Mouse (Mus musculus) heart, adult 2 months (tissue): ENCODE data around the gene Sfswap. TPM values are rescaled to one million over a fixed set of nuclear protein-coding genes. Genes with fewer than 3 reads are reported as not detected.

Experiments
- DNase-seq, 2 experiments: peaks; one replicate each; pipeline ENCODE4 v3.0.0; 2021
- H3K27ac ChIP-seq: fragments of 200-600 bp; 2 replicates; pipeline ENCODE4 v1.8.1; 2022
- H3K27me3 ChIP-seq: fragments of 200-500 bp; 2 replicates; pipeline ENCODE4 v1.6.1; 2012; ENCODE audit warnings: mild to moderate bottlenecking, low read length, inconsistent platforms, mixed read lengths; ENCODE audit not compliant: control insufficient read depth, insufficient read depth
- H3K36me3 ChIP-seq: fragments of 200-500 bp; 2 replicates; pipeline ENCODE4 v1.6.1; 2012; ENCODE audit warnings: low read length, inconsistent platforms; ENCODE audit not compliant: control insufficient read depth, insufficient read depth
- H3K4me1 ChIP-seq: fragments of 200-500 bp; 2 replicates; pipeline ENCODE4 v1.6.1; 2011; ENCODE audit warnings: low read length; ENCODE audit not compliant: control insufficient read depth, insufficient read depth
- H3K4me3 ChIP-seq: fragments of 200-600 bp; 2 replicates; pipeline ENCODE4 v1.8.1; 2022
- H3K79me2 ChIP-seq: fragments of 200-500 bp; replicated peaks from 2 replicates; pipeline ENCODE4 v1.6.1; 2012; ENCODE audit warnings: mild to moderate bottlenecking, inconsistent platforms, low read length, moderate library complexity, mixed read lengths; ENCODE audit not compliant: control insufficient read depth, insufficient read depth
- H3K9ac ChIP-seq: fragments of 200-500 bp; 2 replicates; pipeline ENCODE4 v1.6.1; 2012; ENCODE audit warnings: low read depth, mild to moderate bottlenecking, control low read depth, inconsistent platforms, low read length, mixed read lengths
- CTCF ChIP-seq: fragments of 200-600 bp; IDR thresholded peaks from 2 replicates; pipeline ENCODE4 v1.8.1; 2022; ENCODE audit warnings: antibody characterized with exemption, mild to moderate bottlenecking, moderate library complexity
- EP300 ChIP-seq: fragments of 200-500 bp; IDR thresholded peaks from 2 replicates; pipeline ENCODE4 v1.6.1; 2011; ENCODE audit warnings: low read depth, low read length, control low read depth; ENCODE audit not compliant: insufficient read depth
- POLR2A ChIP-seq: fragments of 200-500 bp; IDR thresholded peaks from 2 replicates; pipeline ENCODE4 v1.6.1; 2011; ENCODE audit warnings: mild to moderate bottlenecking, low read depth, low read length, control low read depth; ENCODE audit not compliant: insufficient read depth
- WGBS: fragments of 180-500 bp; shearing (Covaris S2); methylation state at CpG from one replicate; pipeline ENCODE4 v1.1.7; 2018; 5-methylcytosine and 5-hydroxymethylcytosine counted together
- intact Hi-C: fragments of 180-260 bp; cut with DNase I; formaldehyde crosslinking; loops from one replicate; pipeline ENCODE4 v1.15.1; 2025
- polyA plus RNA-seq: library from polyadenylated mRNA; depleted of rRNA; stranded (reverse); fragments of >200 nt; gene quantifications from 2 replicates; pipeline ENCODE4 v1.2.3, GENCODE M21; 2012
- total RNA-seq, 2 experiments: library from RNA; stranded (reverse); gene quantifications; 2 replicates each; pipeline ENCODE4 v1.2.3; 2021

Gene Sfswap
- total and polyA plus RNA-seq, 3 experiments = 24.1 to 33.1 (median 25.9) TPM

GRCm38 (mm10) chr5:129549716-129550115, 48.7 kb downstream of the Sfswap start:
- Histone ChIP-seq H3K4me3 (no peak overlapping the region), H3K79me2 (no peaks in the 10 kb centered on the region), H3K4me1 (no peaks in the 10 kb centered on the region), H3K9ac (no peak overlapping the region), H3K27ac (no peak overlapping the region), H3K36me3 (no peaks in the 10 kb centered on the region), H3K27me3 (no peaks in the 10 kb centered on the region)
- intact Hi-C loops = loop anchor here (5.0 kb wide), 1 partner anchor 37 kb away; no protein-coding TSS in a partner anchor
- 91% methylated on average over 12 of the region's 12 CpGs for WGBS
- no peak for DNase-seq
- no peak for TF ChIP-seq CTCF
- TF ChIP-seq POLR2A = no peak
- TF ChIP-seq EP300 = no peak

- H3K4me3 ChIP-seq = no peak overlapping the region
- H3K27ac ChIP-seq = no peak overlapping the region
- intact Hi-C loops = no loop called here
- H3K79me2 ChIP-seq = no peaks in the 10 kb centered on the region
- no peaks in the 10 kb centered on the region for H3K4me1 ChIP-seq
- no peak for DNase-seq
- no peaks in the 10 kb centered on the region for H3K27me3 ChIP-seq
- no peak for TF ChIP-seq CTCF
- TF ChIP-seq POLR2A = no peak
- no peak for TF ChIP-seq EP300
- H3K9ac ChIP-seq = no peak overlapping the region
- H3K36me3 ChIP-seq = no peaks in the 10 kb centered on the region
- WGBS = 93% methylated on average over 6 of the region's 6 CpGs
Measured at GRCm38 (mm10) chr5:129550790-129551189, 49.8 kb downstream of the Sfswap start.

DNA sequence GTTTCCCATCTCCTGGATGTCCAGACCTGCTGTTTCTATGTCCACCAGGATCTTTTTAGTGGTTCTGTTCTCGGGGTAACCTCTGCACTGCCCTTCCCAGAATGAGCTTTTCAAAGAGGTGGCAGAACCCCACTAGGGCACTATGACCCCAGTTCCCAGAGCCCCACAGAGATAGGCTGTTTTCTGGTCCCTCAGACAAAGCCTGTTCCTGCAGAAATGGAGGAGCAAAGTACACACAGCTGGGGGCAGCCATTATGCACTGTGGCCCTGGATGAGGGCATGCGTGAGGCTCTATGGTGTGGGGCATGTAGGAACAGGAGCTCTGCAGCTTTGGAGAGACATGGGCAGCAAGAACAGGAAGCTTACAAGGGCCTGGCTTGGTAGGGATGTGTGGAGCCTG, 51.0 kb downstream of the Sfswap start:
- intact Hi-C loops = no loop called here
- TF ChIP-seq POLR2A (no peak), CTCF (no peak), EP300 (no peak)
- DNase-seq = no peak
- no peaks in the 10 kb centered on the region for H3K79me2 ChIP-seq
- H3K27ac ChIP-seq = no peak overlapping the region
- no peaks in the 10 kb centered on the region for H3K27me3 ChIP-seq
- H3K4me1 ChIP-seq = no peaks in the 10 kb centered on the region
- no peak overlapping the region for H3K4me3 ChIP-seq
- no peaks in the 10 kb centered on the region for H3K36me3 ChIP-seq
- no peak overlapping the region for H3K9ac ChIP-seq
- WGBS = 97% methylated on average over 2 of the region's 2 CpGs

- H3K4me3 ChIP-seq = no peak overlapping the region
- no peak for DNase-seq
- H3K4me1 ChIP-seq = no peaks in the 10 kb centered on the region
- 80% methylated on average over 6 of the region's 6 CpGs for WGBS
- intact Hi-C loops = no loop called here
- no peak overlapping the region for H3K9ac ChIP-seq
- H3K27me3 ChIP-seq = no peaks in the 10 kb centered on the region
- no peak overlapping the region for H3K27ac ChIP-seq
- no peaks in the 10 kb centered on the region for H3K36me3 ChIP-seq
- no peaks in the 10 kb centered on the region for H3K79me2 ChIP-seq
- TF ChIP-seq POLR2A = no peak
- no peak for TF ChIP-seq EP300
- no peak for TF ChIP-seq CTCF
Measured at GRCm38 (mm10) chr5:129553642-129554041, 52.6 kb downstream of the Sfswap start.

DNA sequence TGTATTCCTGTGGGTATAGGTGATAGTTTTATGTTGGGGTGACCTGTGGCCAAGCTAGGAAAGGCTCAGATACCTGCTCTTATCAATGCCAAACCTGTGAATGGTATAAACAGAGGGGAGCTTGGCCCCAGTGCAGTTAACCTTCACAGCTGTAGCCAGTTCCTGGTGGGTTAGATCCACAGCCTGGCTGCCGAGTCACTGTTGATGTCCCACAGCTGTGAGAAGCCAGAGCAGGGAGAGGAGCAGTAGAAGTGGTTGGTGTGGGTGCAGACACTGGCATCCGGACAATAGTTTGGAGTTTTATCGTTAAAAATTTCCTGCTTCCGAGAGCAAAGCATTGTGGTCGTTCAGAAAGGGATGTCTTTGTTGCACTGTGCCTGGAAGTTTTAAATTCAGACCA, 57.6 kb downstream of the Sfswap start:
- intact Hi-C loops = no loop called here
- Histone ChIP-seq H3K4me1 (no peaks in the 10 kb centered on the region), H3K27me3 (no peaks in the 10 kb centered on the region), H3K79me2 (no peaks in the 10 kb centered on the region), H3K9ac (no peak overlapping the region), H3K4me3 (no peak overlapping the region), H3K27ac (no peak overlapping the region), H3K36me3 (no peaks in the 10 kb centered on the region)
- WGBS = 68% methylated on average over 5 of the region's 5 CpGs
- TF ChIP-seq CTCF (no peak), EP300 (no peak), POLR2A (no peak)
- DNase-seq = no peak

- peak in 1 of 2 experiments; percentile 24 for DNase-seq
- intact Hi-C loops = no loop called here
- Histone ChIP-seq H3K27me3 (no peaks in the 10 kb centered on the region), H3K36me3 (no peaks in the 10 kb centered on the region), H3K4me3 (no peak overlapping the region), H3K9ac (no peak overlapping the region), H3K4me1 (no peaks in the 10 kb centered on the region), H3K27ac (no peak overlapping the region), H3K79me2 (no peaks in the 10 kb centered on the region)
- WGBS = 74% methylated on average over 11 of the region's 11 CpGs
- TF ChIP-seq POLR2A = no peak
- no peak for TF ChIP-seq EP300
- no peak for TF ChIP-seq CTCF
Measured at GRCm38 (mm10) chr5:129559283-129559682, 58.3 kb downstream of the Sfswap start.

DNA sequence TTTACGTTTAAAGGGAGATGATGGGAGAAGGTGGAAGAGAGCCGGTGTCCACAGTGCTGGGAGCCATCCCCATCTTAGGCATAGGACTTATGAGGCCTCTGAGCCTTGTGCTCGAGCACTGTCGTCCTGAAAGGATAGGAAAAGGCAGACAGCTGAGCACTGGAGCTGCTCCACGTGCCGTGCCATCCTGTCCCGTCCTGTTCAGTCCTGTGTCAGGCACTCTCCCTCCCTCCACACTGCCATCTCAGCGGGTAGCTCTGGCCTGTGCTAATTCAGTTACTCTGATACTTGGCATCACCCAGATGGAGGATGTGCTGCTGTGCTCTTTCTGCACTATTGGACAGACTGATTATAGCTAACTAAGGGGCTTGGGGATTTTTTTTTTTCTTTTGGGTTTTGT, 61.3 kb downstream of the Sfswap start:
- Histone ChIP-seq H3K27ac (no peak overlapping the region), H3K27me3 (no peaks in the 10 kb centered on the region), H3K36me3 (no peaks in the 10 kb centered on the region), H3K4me3 (no peak overlapping the region), H3K79me2 (no peaks in the 10 kb centered on the region), H3K4me1 (no peaks in the 10 kb centered on the region), H3K9ac (no peak overlapping the region)
- DNase-seq = no peak
- intact Hi-C loops = no loop called here
- 94% methylated on average over 8 of the region's 8 CpGs for WGBS
- TF ChIP-seq CTCF = no peak
- TF ChIP-seq EP300 = no peak
- no peak for TF ChIP-seq POLR2A
